Mouse (Mus musculus) lung, adult 18-20 months (tissue): ENCODE results near the gene Spata4.
"Not testable (repeated sequence)": the region's sequence is repeated elsewhere in the genome, so short reads cannot be mapped to it uniquely, and the experiment has no call there.

Source experiments
- DNase-seq, 2 experiments: peaks; one replicate each; pipeline ENCODE4 v3.0.0; 2022; ENCODE audit warnings: mixed read lengths in 2 of 2

Gene Spata4

DNA sequence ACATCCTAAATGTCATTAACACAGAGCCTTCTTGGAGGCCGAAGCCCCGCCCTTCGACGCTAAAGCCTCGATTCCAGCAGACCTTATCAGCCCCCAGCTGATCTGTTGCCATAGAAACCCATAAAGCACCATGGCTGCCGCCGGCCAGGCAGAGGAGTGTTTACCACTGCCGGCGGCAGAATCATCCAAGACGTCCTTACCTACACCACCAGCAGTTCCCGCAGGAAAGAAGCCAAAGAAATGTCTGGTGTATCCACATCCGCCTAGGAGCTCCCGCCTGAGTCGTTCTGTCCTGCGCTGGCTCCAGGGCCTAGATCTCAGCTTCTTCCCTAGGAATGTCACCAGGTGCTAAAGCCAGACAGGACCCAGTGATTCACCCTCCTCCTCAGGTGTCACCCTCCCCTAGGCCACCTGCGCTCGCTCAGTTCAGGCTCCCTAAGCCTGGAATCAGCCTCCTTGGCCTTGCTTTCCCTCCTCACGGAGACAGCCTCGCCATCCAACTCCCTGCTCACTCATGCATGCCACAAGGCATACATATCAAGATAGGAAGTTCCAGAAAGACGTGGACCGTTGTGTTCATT, at the start of gene Spata4:
TSS of gene Spata4 (plus strand) at position 111 of the 581 bp plus-strand sequence.
- peak in 1 of 2 experiments; percentile 6 for DNase-seq

GRCm38 (mm10) chr8:54554921-54555320, 45.7 kb upstream of the Spata4 start:
- DNase-seq: no peak

- DNase-seq: no peak
Measured at GRCm38 (mm10) chr8:54562137-54562536, 38.4 kb upstream of the Spata4 start.

- DNase-seq: no peak
Measured at GRCm38 (mm10) chr8:54565181-54565580, 35.4 kb upstream of the Spata4 start.

- DNase-seq: no peak
Measured at GRCm38 (mm10) chr8:54565603-54566260, 34.8 kb upstream of the Spata4 start.

- DNase-seq: no peak
Measured at GRCm38 (mm10) chr8:54567168-54567567, 33.4 kb upstream of the Spata4 start.

DNA sequence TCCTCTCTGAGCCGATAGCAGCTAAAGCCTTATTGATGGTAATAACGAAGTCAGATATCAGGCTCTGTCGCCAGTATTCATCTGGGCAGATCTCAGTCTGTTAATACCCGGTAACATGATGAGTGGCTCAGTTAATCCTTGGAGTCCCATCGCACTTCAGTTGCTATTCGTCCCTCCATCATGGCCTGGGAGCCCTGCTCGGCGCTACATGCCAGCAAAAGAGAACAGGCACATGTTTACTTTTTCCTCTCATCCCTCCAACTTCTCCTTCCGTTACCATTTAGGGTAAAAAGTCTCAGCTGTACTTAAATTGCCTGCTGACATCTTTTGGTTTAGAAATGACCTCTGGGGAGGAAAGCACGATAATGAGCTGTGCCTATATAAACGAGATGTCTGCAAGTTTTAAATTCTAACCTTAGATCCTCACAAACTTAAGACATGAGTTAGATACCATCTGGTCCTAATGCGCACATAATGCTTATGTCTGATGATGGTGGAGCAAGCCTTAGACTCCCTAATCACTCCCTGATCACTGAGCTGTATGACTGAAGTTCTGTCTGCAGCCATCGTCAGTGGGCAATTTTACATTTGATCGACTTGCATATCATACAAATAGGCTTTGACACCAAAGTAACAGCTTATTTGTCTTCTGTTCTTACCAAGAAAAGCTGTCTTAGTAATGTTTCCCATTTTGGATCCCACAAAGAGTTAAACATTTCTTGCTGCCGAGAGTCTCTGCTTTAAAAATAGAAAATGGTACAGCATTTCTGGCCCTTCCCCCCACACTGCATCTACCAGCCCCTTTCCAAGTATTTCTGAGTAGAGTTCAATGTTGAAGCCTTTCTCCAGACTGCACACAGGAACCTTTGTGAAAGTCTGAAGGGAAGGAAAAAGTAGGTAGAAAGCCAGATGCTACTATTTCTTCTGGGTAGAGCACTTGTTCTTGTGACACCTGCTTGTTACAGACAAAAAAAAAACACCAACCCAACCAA, 29.7 kb upstream of the Spata4 start:
- no peak for DNase-seq

DNA sequence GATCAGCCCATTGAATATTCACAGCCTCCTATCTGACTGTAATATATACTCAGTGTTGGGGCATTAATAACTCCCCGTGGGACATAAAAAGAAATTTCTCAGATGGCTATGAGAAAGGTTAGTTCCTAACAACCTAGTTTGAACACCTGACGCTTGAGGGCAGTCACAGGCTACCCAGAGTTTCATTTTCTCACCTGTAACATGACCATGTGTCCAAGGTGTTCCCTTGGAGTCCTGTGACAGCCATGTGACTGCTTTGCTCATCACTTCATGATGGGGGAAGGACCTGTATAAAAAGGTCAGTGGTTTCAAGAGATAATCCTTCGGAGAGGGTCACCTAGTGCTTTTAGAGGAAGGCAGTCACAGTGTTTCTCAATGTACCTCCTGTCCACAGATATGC, 19.1 kb upstream of the Spata4 start:
- no peak for DNase-seq

- no peak for DNase-seq
Measured at GRCm38 (mm10) chr8:54582886-54583285, 17.7 kb upstream of the Spata4 start.

- DNase-seq: no peak
Measured at GRCm38 (mm10) chr8:54594634-54595033, 5.9 kb upstream of the Spata4 start.

DNA sequence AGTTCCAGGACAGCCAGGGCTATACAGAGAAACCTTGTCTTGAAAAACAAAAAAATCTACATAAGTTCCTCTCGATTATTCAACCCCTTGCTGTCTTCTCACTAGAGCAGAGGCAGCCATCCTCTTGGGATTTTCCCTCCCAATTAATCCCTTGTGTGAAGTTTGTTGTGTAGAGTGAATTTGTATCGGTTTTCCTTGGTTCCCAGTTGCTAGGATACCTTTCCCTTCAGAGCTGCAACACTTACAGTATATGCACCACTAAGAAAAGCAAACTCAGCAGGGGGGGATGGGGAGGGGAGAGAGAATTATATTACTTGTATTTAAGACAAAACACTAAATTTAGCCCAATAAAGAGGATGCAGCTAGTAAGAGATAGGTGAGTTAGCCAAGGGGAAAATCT, 4.5 kb upstream of the Spata4 start:
- no peak for DNase-seq

DNA sequence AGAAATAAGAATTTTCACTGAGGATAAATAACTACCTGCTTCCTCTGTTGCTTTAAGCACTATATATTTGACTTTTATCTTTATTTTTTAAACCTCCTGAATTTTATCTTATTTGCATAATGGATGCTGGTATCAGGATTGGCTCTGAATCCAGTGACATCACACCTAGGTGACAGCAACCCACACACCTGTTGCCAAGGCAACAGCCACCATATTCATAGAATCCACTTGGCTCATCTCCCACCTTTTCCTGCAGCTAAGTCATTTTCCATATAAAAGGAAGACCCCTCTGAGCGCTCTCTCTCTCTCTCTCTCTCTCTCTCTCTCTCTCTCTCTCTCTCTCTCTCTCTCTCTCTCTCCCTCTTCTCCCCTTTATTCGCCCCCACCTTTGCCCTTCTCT, 3.6 kb upstream of the Spata4 start:
- DNase-seq: no peak

DNA sequence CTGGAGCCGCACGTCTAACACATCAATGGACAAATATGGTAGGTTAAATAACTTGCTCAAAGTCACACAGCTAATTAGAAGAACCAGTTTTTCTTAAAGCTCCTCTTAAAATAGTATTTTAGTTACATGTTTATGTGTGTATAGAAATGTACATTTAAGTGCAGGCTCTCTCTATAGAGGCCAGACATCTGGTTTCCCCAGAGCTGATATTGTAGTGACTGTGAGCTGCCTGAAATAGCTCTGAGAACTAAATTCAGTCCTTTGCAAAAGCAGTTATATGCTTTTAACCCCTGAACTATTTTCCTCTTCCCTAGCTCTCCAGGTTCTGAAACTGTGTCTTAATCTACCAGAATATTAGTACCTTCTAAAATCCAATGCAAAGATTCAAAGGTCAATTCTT, 3.2 kb upstream of the Spata4 start:
- DNase-seq: no peak

- no peak for DNase-seq
Measured at GRCm38 (mm10) chr8:54603440-54603839, 2.9 kb downstream of the Spata4 start.

GRCm38 (mm10) chr8:54609336-54609735, 8.8 kb downstream of the Spata4 start:
- no peak for DNase-seq

GRCm38 (mm10) chr8:54610238-54610637, 9.7 kb downstream of the Spata4 start:
- DNase-seq: peak; percentile 41 to 44

- DNase-seq: not testable (repeated sequence)
Measured at GRCm38 (mm10) chr8:54616710-54617109, 16.1 kb downstream of the Spata4 start.

DNA sequence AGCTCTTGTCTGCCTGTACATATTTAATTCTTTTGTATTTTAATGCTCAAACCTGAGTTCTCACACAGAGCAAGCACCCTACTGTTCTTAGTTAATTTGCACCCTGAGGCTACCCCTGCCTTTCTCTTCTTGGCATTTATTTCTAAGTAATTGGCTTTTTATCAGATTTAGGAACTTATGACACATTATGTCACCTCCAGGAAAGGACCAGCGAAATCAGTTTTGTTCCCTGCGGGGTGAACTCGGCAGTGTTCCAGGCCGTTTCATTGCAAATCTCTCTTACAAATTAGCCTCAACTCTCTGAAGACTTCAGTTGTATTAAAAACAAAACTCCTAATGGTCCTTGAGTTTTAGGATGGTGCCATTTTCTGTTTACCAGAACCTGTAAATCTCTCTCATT, 38.1 kb downstream of the Spata4 start:
- no peak for DNase-seq
